Comparison of ENCODE assay signal across 43 mouse cellular contexts in the genomic region with DNA sequence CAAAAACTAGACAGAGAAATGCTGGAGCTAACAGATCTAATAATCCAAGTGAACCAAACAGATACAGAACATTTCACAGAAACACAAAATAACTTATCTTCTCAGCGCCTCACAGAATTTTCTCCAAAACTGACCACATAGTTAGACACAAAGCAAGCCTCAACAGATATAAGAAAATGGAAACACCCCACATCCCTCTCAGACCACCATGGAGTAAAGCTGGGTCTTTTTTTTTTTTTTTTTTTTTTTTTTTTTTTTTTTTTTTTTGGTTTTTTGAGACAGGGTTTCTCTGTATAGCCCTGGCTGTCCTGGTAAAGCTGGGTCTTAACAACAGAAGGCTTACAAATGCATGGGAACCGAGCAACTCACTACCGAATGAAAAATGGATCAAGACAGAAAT. TPM values are rescaled to one million over a fixed set of nuclear protein-coding genes. Genes with fewer than 3 reads are reported as not detected.
"Had no signal": no experiment of that assay in that cellular context is flagged by ENCODE, and none has a peak within 500 bp of the region (broad histone marks: within the 10 kb centered on the region; RNA-seq: fewer than 3 reads in every experiment).

No protein-coding gene starts in this region.

- H3K27ac ChIP-seq: heart, embryonic 13.5 days; heart, embryonic 15.5 days; hindbrain, embryonic 10.5 days; hindbrain, embryonic 12.5 days; hindbrain, embryonic 13.5 days; hindbrain, embryonic 14.5 days; hindbrain, embryonic 15.5 days; hindbrain, postnatal 0 days; intestine, embryonic 15.5 days; kidney, embryonic 15.5 days; kidney, postnatal 0 days; layer of hippocampus, adult 2 months; left cerebral cortex, adult 2 months had no signal

- H3K9me3 ChIP-seq: heart, embryonic 12.5 days; heart, embryonic 13.5 days; heart, embryonic 15.5 days; hindbrain, embryonic 10.5 days; hindbrain, embryonic 12.5 days; hindbrain, embryonic 13.5 days; hindbrain, embryonic 15.5 days; intestine, embryonic 15.5 days; kidney, embryonic 15.5 days had no signal

- H3K4me2 ChIP-seq: heart, embryonic 11.5 days; heart, embryonic 12.5 days; heart, embryonic 13.5 days; heart, embryonic 15.5 days; hindbrain, embryonic 12.5 days; hindbrain, embryonic 13.5 days; hindbrain, embryonic 14.5 days; hindbrain, embryonic 15.5 days; intestine, embryonic 15.5 days; kidney, embryonic 15.5 days had no signal

- H3K36me3 ChIP-seq: heart, embryonic 12.5 days; heart, embryonic 13.5 days; heart, embryonic 15.5 days; hindbrain, embryonic 10.5 days; hindbrain, embryonic 12.5 days; hindbrain, embryonic 13.5 days; hindbrain, embryonic 15.5 days; intestine, embryonic 15.5 days; kidney, embryonic 15.5 days had no signal

- DNase-seq: heart, postnatal 10 days; heart, postnatal 14 days; heart, postnatal 36 days; heart, postnatal 4 days; kidney, adult 11 months; kidney, adult 18-20 months; kidney, adult 2 months; kidney, adult 8-10 months; kidney, adult 9 months; kidney, postnatal 10 days; kidney, postnatal 14 days; kidney, postnatal 25 days; kidney, postnatal 36 days; kidney, postnatal 4 days; layer of hippocampus, adult 9-11 months; layer of hippocampus, postnatal 36 days had no signal

- H3K4me1 ChIP-seq: heart, embryonic 12.5 days; heart, embryonic 13.5 days; heart, embryonic 15.5 days; hindbrain, embryonic 10.5 days; hindbrain, embryonic 12.5 days; hindbrain, embryonic 13.5 days; hindbrain, embryonic 15.5 days; intestine, embryonic 15.5 days; kidney, embryonic 15.5 days had no signal

- H3K9ac ChIP-seq: heart, embryonic 12.5 days; heart, embryonic 13.5 days; heart, embryonic 15.5 days; hindbrain, embryonic 12.5 days; hindbrain, embryonic 13.5 days; hindbrain, embryonic 14.5 days; hindbrain, embryonic 15.5 days; intestine, embryonic 15.5 days; kidney, embryonic 15.5 days had no signal

- H3K27me3 ChIP-seq: heart, embryonic 12.5 days; heart, embryonic 13.5 days; heart, embryonic 15.5 days; hindbrain, embryonic 12.5 days; hindbrain, embryonic 13.5 days; hindbrain, embryonic 15.5 days; intestine, embryonic 15.5 days; kidney, embryonic 15.5 days had no signal

- ATAC-seq: hindbrain, embryonic 16.5 days; hindbrain, postnatal 0 days; inflammation-experienced regulatory T-cells, adult 6 months; intestine, embryonic 15.5 days; intestine, embryonic 16.5 days; intestine, postnatal 0 days had no signal

- H3K4me3 ChIP-seq: heart, embryonic 12.5 days; heart, embryonic 13.5 days; heart, embryonic 15.5 days; hindbrain, embryonic 10.5 days; hindbrain, embryonic 12.5 days; hindbrain, embryonic 13.5 days; hindbrain, embryonic 15.5 days; intestine, embryonic 15.5 days; kidney, embryonic 15.5 days; layer of hippocampus, adult 2 months; left cerebral cortex, adult 2 months had no signal

RNA-seq across cellular contexts. Expression of a gene that starts 47.4 kb away (rescaled TPM):
- total RNA-seq: hematopoietic stem cell, adult 5-6 weeks; hindbrain, postnatal 0 days; layer of hippocampus, adult 18-20 months; layer of hippocampus, adult 2 months; layer of hippocampus, adult 8-10 months; layer of hippocampus, postnatal 10 days; layer of hippocampus, postnatal 14 days; layer of hippocampus, postnatal 25 days; layer of hippocampus, postnatal 36 days; left cerebral cortex, adult 18-20 months; left cerebral cortex, adult 2 months had no signal
- polyA plus RNA-seq: hindbrain, embryonic 10.5 days; hindbrain, embryonic 11.5 days; hindbrain, embryonic 12.5 days; hindbrain, embryonic 13.5 days; hindbrain, embryonic 14.5 days; hindbrain, embryonic 15.5 days; hindbrain, embryonic 16.5 days; hindbrain, postnatal 0 days; inflammation-experienced regulatory T-cells, adult 6 months; intestine, postnatal 0 days had no signal
